ENCODE assay signal across 8 mouse cellular contexts in the genomic region with DNA sequence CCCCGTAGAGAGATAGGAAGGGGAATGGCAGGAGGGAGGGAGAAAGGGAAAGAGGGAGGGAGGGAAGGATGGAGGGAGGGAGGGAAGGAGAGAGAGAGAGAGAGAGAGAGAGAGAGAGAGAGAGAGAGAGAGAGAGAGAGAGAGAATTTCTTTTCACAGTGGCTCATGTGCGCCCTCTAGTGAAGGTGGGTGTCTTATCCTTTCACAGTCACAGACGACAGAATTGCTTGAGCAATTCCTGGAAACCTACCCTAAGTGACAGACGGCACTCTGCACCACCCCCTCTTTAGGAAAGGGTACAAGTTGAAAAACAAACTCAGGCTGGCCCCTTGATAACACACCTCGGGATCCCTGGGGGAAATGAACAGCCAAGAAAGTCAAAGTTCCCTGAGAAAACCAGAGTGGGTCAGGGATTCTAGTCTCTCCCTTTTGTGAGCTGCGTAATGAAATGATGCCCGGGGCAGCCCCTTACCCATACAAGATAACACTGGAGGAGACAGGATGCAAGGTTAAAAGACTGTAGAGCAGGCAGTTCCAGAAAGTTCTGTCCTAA. TPM values are rescaled to one million over a fixed set of nuclear protein-coding genes. Genes with fewer than 3 reads are reported as not detected.
DNase-seq lines count a peak whose midpoint lies in the region; ATAC-seq lines count a peak whose summit lies in the region.

No protein-coding gene starts in this region.

- peak; percentile 25 for ATAC-seq in inflammation-experienced regulatory T-cells, adult 6 months
- ATAC-seq in erythroblast, adult 5-6 weeks (replicated peaks; ENCODE audit: low FRiP score, poor library complexity, severe bottlenecking), result no peak

- DNase-seq in 3134 (ENCODE audit: extremely low read depth, insufficient read length, low spot score) (peak; percentile 41), 416B (ENCODE audit: low read depth) (peak; percentile 72)
- DNase-seq in adrenal gland, postnatal 36 days, result peak; percentile 61 to 78
- peak; percentile 60 for DNase-seq in embryo, embryonic 9.5 days (ENCODE audit: extremely low spot score)
- DNase-seq in lung, adult 18-20 months, result peak; percentile 58 to 73
- peak; percentile 64 for DNase-seq in retina, postnatal 7 days (ENCODE audit: low read depth, low spot score)

RNA-seq across cellular contexts. Expression of gene Ablim1, which starts 11.1 kb away (rescaled TPM):
- 10 to 100 TPM; 34.0 to 37.0 TPM for total RNA-seq in adrenal gland, postnatal 36 days (2021)
- polyA plus RNA-seq in inflammation-experienced regulatory T-cells, adult 6 months (2017; shearing (Covaris generic)), result 100 to 1,000 TPM; 240 to 284 (median 264) TPM
- total RNA-seq in erythroblast, adult 5-6 weeks (2015; ENCODE audit: low replicate concordance), result 0.42 and 1.5 TPM in 2 replicates
- total RNA-seq in erythroblast, adult 5-6 weeks (2017; ENCODE audit: low replicate concordance), result 0.84 and 1.0 TPM in 2 replicates

RNA-seq across cellular contexts. Expression of gene Fam160b1, which starts 34.7 kb away (rescaled TPM):
- 10 to 100 TPM; 20.8 to 21.0 TPM for total RNA-seq in adrenal gland, postnatal 36 days (2021)
- 10 to 100 TPM in 2 of 3 experiments, 1 to 10 TPM in 1; 9.2 to 10.8 (median 10.6) TPM for polyA plus RNA-seq in inflammation-experienced regulatory T-cells, adult 6 months (2017; shearing (Covaris generic))
- 6.1 and 11.5 TPM in 2 replicates for total RNA-seq in erythroblast, adult 5-6 weeks (2015; ENCODE audit: low replicate concordance)
- 5.7 and 8.6 TPM in 2 replicates for total RNA-seq in erythroblast, adult 5-6 weeks (2017; ENCODE audit: low replicate concordance)

Comparison
In these comparisons a context has a peak if more than half of its experiments do, and no peak if none do; other contexts are left out.
1. RNA of gene Ablim1, which starts 11.1 kb away (total RNA-seq): 34.0 to 37.0 TPM in adrenal gland, postnatal 36 days; 0.42 to 1.5 TPM in erythroblast, adult 5-6 weeks; every median in the first group is over 10 times any median in the second.
2. Peak in every context shown above with its lines, with median percentiles within 50 percentile points of each other: DNase-seq.